Mouse (Mus musculus): ENCODE data around the gene Siah1a.

- TF ChIP-seq CTCF (IDR thresholded peaks at IDR 0.05; ENCODE audit: low read depth, low read length) (no peak), POLR2A (IDR thresholded peaks at IDR 0.05; ENCODE audit: borderline replicate concordance, low read depth, low read length) (no peak)
These were observed 33.1 kb downstream of the Siah1a start for GRCm38 (mm10) chr8:86712594-86712993.

All from bone marrow macrophage, adult 2 months (primary cell).